Mouse (Mus musculus) lung, embryonic 14.5 days (tissue): ENCODE results near the gene Dhrs1. TPM values are rescaled to one million over a fixed set of nuclear protein-coding genes. Genes with fewer than 3 reads are reported as not detected.

ENCODE experiments used
- ATAC-seq: fragments of 200-750 bp; cut with Nextera tagmentation; 2 replicates; pipeline ENCODE4 v1.8.0; 2017; ENCODE audit warnings: mild to moderate bottlenecking, moderate TSS enrichment, moderate library complexity; ENCODE audit not compliant: insufficient read depth
- DNase-seq: peaks from one replicate; pipeline ENCODE4 v3.0.0-alpha.2; 2015
- H3K27ac ChIP-seq: fragments of 300-500 bp; sonication (generic); 2 replicates; pipeline ENCODE4 v1.5.1; 2014; ENCODE audit warnings: low read depth, mild to moderate bottlenecking, moderate library complexity
- H3K27me3 ChIP-seq: fragments of 300-500 bp; sonication (generic); 2 replicates; pipeline ENCODE4 v1.6.1; 2014; ENCODE audit warnings: low read length, control low read depth; ENCODE audit not compliant: insufficient read depth
- H3K36me3 ChIP-seq: fragments of 300-500 bp; sonication (generic); 2 replicates; pipeline ENCODE4 v1.6.1; 2014; ENCODE audit warnings: control low read depth; ENCODE audit not compliant: insufficient read depth
- H3K4me1 ChIP-seq: fragments of 300-500 bp; sonication (generic); 2 replicates; pipeline ENCODE4 v1.6.1; 2014; ENCODE audit warnings: antibody characterized with exemption, control low read depth; ENCODE audit not compliant: insufficient read depth
- H3K4me2 ChIP-seq: fragments of 300-500 bp; sonication (generic); 2 replicates; pipeline ENCODE4 v1.6.1; 2014; ENCODE audit warnings: mild to moderate bottlenecking
- H3K4me3 ChIP-seq: fragments of 300-500 bp; sonication (generic); 2 replicates; pipeline ENCODE4 v1.5.1; 2014; ENCODE audit warnings: low read depth, low read length
- H3K9ac ChIP-seq: fragments of 300-500 bp; sonication (generic); 2 replicates; pipeline ENCODE4 v1.6.1; 2014
- H3K9me3 ChIP-seq: fragments of 300-500 bp; sonication (generic); 2 replicates; pipeline ENCODE4 v1.6.1; 2016; ENCODE audit warnings: low read depth, low read length, control low read depth
- CTCF ChIP-seq: IDR thresholded peaks from 2 replicates; pipeline ENCODE4 v1.5.1; 2016; ENCODE audit warnings: antibody characterized with exemption, low read depth
- WGBS: fragments of 180-500 bp; shearing (Covaris S2); extraction: QIAGEN DNeasy Blood & Tissue Kit; methylation state at CpG from one replicate; pipeline ENCODE4 v1.1.7; 2014; 5-methylcytosine and 5-hydroxymethylcytosine counted together
- polyA plus RNA-seq: library from polyadenylated mRNA; unstranded; fragments of >200 nt; fragmentation: Nextera tagmentation; extraction: Ambion mirVana; gene quantifications from 2 replicates; pipeline ENCODE4 v1.2.1, GENCODE M21; 2014

Dhrs1 gene
- polyA plus RNA-seq, 1 experiment from 2014 or later = 76.7 TPM

- no peak overlapping the region for H3K27ac ChIP-seq
- H3K27me3 ChIP-seq = peaks cover 3% of the 10 kb centered on the region; the same call in 1 of the 2 replicates
- no peak overlapping the region for H3K4me2 ChIP-seq
- WGBS = 32% methylated on average over 6 of the region's 6 CpGs
- TF ChIP-seq CTCF = no peak
- H3K36me3 ChIP-seq = peaks cover 33% of the 10 kb centered on the region
- H3K4me1 ChIP-seq = no peaks in the 10 kb centered on the region
- ATAC-seq = 0 out of 2 replicates have a peak, but pooled peaks have one; percentile 30
- H3K9ac ChIP-seq = no peak overlapping the region
- no peaks in the 10 kb centered on the region for H3K9me3 ChIP-seq
- no peak overlapping the region for H3K4me3 ChIP-seq
- peak; percentile 29 for DNase-seq
Measured at GRCm38 (mm10) chr14:55714893-55715292, 30.6 kb downstream of the Dhrs1 start.

- ATAC-seq = peak; percentile 48; the same call in 1 of the 2 replicates
- H3K27ac ChIP-seq = peak within 1 kb of the TSS; percentile 38; the same call in 1 of the 2 replicates
- H3K27me3 ChIP-seq = peaks cover 3% of the 10 kb centered on the region; the same call in 1 of the 2 replicates
- WGBS = 12% methylated on average over 4 of the region's 4 CpGs
- H3K4me2 ChIP-seq = peak within 1 kb of the TSS; percentile 59
- H3K9me3 ChIP-seq = no peaks in the 10 kb centered on the region
- TF ChIP-seq CTCF = no peak
- no peak for DNase-seq
- H3K36me3 ChIP-seq = peaks cover 25% of the 10 kb centered on the region
- 0 out of 2 replicates have a peak within 1 kb of the TSS, but pooled peaks have one; percentile 18 for H3K4me3 ChIP-seq
- peak within 1 kb of the TSS; percentile 46 for H3K9ac ChIP-seq
- no peaks in the 10 kb centered on the region for H3K4me1 ChIP-seq
Measured at GRCm38 (mm10) chr14:55713729-55714122, 31.8 kb downstream of the Dhrs1 start, which contains the start of gene Tgm1. Gene Tgm1 (minus strand): TSS chr14:55713926.

- Histone ChIP-seq H3K27ac (no peak overlapping the region; the same call in 1 of the 2 replicates), H3K36me3 (peaks cover 20% of the 10 kb centered on the region), H3K4me1 (no peaks in the 10 kb centered on the region), H3K4me2 (peak overlapping the region; percentile 59), H3K9ac (peak overlapping the region; percentile 46), H3K4me3 (0 out of 2 replicates have a peak overlapping the region, but pooled peaks have one; percentile 18), H3K27me3 (peaks cover 3% of the 10 kb centered on the region; the same call in 1 of the 2 replicates), H3K9me3 (no peaks in the 10 kb centered on the region)
- DNase-seq (peak; percentile 62), ATAC-seq (peak; percentile 20; the same call in 1 of the 2 replicates)
- TF ChIP-seq CTCF = no peak
- 10% methylated on average over 25 of the region's 25 CpGs for WGBS
Measured at GRCm38 (mm10) chr14:55713007-55713728, 32.3 kb downstream of the Dhrs1 start.

- Histone ChIP-seq H3K4me1 (no peaks in the 10 kb centered on the region), H3K4me2 (no peak overlapping the region), H3K36me3 (peaks cover 9% of the 10 kb centered on the region; the same call in 1 of the 2 replicates), H3K9ac (no peak overlapping the region), H3K27ac (no peak overlapping the region), H3K4me3 (no peak overlapping the region), H3K9me3 (no peaks in the 10 kb centered on the region), H3K27me3 (peaks cover 3% of the 10 kb centered on the region; the same call in 1 of the 2 replicates)
- no peak for DNase-seq
- ATAC-seq = no peak
- TF ChIP-seq CTCF = no peak
- WGBS = 78% methylated on average over 7 of the region's 7 CpGs
Measured at GRCm38 (mm10) chr14:55711786-55712185, 33.7 kb downstream of the Dhrs1 start.

GRCm38 (mm10) chr14:55709509-55709908, 36.0 kb downstream of the Dhrs1 start:
- Histone ChIP-seq H3K9me3 (no peaks in the 10 kb centered on the region), H3K27ac (no peak overlapping the region), H3K36me3 (no peaks in the 10 kb centered on the region), H3K4me1 (no peaks in the 10 kb centered on the region), H3K4me3 (no peak overlapping the region), H3K27me3 (peaks cover 3% of the 10 kb centered on the region; the same call in 1 of the 2 replicates), H3K9ac (no peak overlapping the region), H3K4me2 (no peak overlapping the region)
- no peak for DNase-seq
- no peak for TF ChIP-seq CTCF
- no peak for ATAC-seq
- WGBS = 77% methylated on average over 4 of the region's 4 CpGs

GRCm38 (mm10) chr14:55707397-55707796, 38.1 kb downstream of the Dhrs1 start:
- WGBS = 55% methylated on average over 5 of the region's 5 CpGs
- H3K36me3 ChIP-seq = no peaks in the 10 kb centered on the region
- no peaks in the 10 kb centered on the region for H3K4me1 ChIP-seq
- no peak overlapping the region for H3K27ac ChIP-seq
- DNase-seq = no peak
- H3K4me2 ChIP-seq = no peak overlapping the region
- H3K9ac ChIP-seq = no peak overlapping the region
- no peak for TF ChIP-seq CTCF
- H3K4me3 ChIP-seq = no peak overlapping the region
- no peak for ATAC-seq
- H3K27me3 ChIP-seq = no peaks in the 10 kb centered on the region
- H3K9me3 ChIP-seq = no peaks in the 10 kb centered on the region

- Histone ChIP-seq H3K9me3 (no peaks in the 10 kb centered on the region), H3K4me1 (no peaks in the 10 kb centered on the region), H3K27me3 (no peaks in the 10 kb centered on the region), H3K36me3 (no peaks in the 10 kb centered on the region), H3K9ac (no peak overlapping the region), H3K4me2 (no peak overlapping the region), H3K4me3 (no peak overlapping the region), H3K27ac (no peak overlapping the region)
- WGBS = 80% methylated on average over 8 of the region's 8 CpGs
- ATAC-seq (no peak), DNase-seq (no peak)
- no peak for TF ChIP-seq CTCF
Measured at GRCm38 (mm10) chr14:55706051-55706600, 39.4 kb downstream of the Dhrs1 start.
